Mouse (Mus musculus) gastrocnemius, postnatal 10 days (tissue): ENCODE measurements around the gene Eefsec. TPM values are rescaled to one million over a fixed set of nuclear protein-coding genes. Genes with fewer than 3 reads are reported as not detected.

Source experiments
- DNase-seq: peaks from one replicate; pipeline ENCODE4 v3.0.0; 2021; ENCODE audit warnings: mixed read lengths
- total RNA-seq, 2 experiments: library from RNA; stranded (reverse); gene quantifications; 2 replicates each; pipeline ENCODE4 v1.2.3; 2021

Eefsec gene
- total RNA-seq, 2 experiments from 2014 or later: 9.3 to 10.9 TPM

DNA sequence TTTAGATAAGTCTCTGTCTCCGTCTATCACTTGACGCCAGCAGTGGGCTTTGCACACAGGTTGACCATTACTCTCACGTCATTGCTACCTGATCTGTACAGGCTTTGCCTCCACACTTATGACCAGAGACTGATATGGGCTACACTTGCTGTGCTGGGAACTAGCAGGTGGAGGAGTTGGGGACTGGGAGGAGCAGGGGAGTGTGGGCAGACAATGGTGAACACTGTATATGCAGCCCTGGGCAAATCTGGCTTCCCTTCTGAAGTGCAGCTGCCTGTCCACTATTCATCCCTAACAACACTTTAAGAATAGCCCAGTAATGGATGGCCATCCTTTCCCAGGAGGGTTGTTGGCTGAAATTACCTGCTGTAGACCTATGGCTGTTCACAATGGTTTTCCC lies 103.4 kb downstream of the Eefsec start:
- no peak for DNase-seq

DNA sequence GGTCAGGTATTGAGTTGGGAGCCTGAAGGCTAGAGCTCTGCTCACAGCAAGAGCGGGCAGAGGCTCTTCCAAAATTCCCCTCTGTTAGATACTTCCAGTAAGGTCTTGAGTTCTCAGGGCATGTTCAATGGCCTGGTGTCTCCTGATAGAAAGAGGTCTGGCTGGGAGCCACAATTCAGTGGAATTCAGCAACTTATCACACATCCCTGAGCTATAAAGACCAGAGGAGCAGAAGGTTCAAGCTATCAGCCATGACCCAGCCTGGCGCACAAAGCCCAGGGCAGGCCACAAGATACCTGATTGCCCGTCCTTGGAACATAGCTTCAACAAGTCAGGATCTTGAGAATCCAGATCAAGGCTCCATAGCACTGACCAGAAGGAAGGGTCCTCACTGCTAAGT lies 105.2 kb downstream of the Eefsec start:
- DNase-seq: no peak

DNA sequence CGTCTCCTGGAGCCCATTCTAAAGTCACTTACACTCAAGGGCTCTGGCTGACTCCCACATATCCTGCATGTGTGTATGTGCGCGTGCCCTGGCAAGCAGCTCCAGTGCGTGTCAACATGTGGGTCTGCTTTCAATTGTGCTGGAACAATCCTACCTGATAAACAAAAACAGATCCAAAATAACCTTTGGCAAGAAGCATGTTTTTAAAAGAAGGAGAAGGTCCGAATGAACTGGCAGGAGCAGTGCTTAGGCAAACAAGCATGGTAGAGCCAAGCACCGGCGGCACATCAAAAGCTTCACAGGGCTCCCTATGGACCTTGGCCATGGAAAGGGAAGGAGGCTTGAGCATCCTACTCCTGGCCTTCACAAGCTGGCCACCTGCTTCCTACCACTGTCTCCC lies 105.6 kb downstream of the Eefsec start:
- DNase-seq: no peak

DNA sequence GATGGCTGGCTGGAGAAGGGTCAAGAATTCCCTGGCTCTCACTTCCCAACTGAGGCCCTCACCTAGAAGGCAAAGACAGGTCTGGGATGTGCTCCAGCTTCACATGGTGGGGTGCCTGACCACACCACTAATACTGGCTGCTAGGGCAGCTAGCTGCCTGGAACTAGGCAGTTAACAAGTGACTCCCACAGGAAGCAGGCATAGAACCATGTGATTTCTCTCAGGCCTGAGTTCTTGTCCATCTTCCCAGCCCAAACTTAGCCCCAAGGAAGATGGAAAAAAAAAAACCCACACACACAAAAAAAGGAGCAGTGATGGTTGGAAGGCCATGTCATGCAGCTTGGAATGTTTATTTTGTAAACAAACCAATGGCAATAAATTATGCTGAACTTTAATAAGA lies 117.0 kb downstream of the Eefsec start:
- no peak for DNase-seq

DNA sequence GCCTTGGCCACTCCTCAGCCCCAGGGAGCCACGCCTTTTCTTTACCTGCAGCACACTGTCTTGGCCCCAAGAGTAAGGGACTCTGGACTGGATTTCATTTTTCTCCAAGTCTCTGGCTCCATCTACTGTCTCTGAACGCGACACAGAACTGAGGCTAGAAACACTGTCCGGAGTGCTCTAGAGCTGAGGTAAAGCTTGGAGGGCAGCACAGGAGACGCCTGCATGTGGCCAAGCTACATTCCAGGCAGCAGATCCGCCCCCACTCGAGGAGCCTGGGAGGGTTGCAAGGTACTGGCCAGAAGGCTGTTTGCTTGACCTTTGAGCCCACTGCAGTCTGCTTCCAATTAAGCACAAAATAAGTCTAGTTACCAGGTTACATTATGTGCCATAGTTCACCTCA lies 124.5 kb downstream of the Eefsec start:
- no peak for DNase-seq

DNA sequence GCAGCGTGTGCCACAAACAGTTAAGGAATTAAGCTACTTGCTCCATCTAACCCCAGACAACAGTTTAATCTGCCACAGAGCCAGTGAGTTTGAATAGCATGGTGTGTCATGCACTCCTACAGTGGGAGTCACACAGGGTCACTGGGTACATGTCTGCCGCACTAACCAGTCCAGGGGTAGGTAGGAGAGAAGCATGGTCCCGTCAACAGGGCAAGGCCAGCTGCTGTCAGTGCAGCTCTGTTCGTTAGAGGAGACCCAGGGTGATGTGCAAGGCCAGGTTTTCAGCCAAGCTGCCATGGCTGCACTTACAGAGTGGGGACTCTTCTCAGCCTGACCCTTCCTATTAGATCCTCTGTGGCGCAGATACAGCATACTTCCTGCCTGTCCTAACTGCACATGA lies 125.1 kb downstream of the Eefsec start:
- no peak for DNase-seq

DNA sequence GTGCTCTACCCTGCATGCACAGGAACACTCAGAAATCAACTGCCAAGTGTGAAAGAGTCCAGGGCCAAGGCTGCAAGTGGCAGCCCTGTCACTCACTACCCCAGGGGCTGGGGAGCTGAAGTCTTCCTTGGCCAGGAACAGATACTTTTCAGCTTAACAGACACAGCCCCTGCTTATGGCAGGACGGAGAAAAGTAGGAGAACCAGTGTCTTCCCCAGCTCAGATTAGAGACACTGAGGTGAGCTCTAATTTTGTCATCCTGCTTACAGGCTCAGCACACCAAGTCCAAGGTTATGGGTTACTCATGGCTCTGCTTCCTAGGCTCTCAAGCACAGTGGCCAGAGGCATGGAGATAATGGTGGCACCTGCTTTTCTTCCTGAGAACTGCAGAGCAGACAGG lies 126.6 kb downstream of the Eefsec start:
- no peak for DNase-seq

DNA sequence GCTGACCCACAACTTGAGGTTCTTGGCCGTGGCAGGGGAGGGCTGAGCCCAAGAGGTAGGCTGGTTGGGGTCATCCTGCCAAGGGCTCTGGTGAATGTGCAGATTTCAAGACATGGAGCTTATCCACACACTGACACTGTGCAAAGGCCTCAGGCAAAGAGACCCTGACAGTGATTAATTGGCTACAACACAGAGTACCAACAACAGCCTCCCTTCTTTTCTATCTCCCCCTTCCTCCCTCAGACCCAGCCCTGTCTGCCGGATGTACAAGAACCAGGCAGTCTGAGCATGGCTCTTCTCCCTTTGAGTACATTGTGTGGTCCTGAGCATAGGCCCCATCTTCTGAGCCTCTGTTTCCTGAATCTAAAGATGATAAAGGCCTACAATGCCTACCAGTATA lies 131.0 kb downstream of the Eefsec start:
- DNase-seq: no peak

DNA sequence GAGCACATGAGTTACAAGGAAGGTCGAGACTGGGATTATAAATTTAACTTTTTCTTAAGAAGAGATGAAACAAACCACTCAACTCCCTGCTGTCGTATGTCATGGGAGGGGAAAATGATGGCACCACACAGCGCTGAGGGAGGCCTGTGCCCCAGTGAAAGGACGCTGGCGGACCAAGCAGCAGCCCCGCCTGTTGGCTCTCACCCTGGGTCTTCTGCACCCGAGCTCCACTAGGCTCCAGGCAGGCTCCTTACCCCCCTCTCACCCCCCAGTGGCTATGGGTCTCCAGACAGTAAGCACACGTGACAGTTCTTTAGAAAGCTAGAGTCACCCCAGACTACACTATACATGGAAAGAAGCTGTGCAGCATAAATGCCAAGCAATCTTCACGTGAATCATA lies 132.4 kb downstream of the Eefsec start:
- no peak for DNase-seq

DNA sequence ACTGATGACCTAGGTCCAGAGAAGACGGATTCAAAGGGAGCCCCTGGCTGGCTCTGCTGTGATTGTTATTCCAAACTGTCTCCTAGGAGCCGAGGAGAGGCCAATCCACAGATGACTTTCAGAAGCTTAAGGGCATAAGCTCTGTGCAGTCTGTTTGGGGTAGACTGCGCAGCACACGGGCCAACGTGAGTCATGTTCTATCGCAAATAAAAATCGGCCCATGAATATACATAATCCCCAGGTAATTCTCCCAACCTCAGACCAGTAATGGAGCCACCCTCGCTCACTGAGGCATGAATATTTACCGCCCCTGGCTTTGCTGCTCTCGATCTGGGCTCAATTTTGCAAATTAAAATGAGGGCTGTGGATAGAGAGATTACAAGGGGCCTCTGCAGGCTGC lies 134.7 kb downstream of the Eefsec start:
- no peak for DNase-seq

DNA sequence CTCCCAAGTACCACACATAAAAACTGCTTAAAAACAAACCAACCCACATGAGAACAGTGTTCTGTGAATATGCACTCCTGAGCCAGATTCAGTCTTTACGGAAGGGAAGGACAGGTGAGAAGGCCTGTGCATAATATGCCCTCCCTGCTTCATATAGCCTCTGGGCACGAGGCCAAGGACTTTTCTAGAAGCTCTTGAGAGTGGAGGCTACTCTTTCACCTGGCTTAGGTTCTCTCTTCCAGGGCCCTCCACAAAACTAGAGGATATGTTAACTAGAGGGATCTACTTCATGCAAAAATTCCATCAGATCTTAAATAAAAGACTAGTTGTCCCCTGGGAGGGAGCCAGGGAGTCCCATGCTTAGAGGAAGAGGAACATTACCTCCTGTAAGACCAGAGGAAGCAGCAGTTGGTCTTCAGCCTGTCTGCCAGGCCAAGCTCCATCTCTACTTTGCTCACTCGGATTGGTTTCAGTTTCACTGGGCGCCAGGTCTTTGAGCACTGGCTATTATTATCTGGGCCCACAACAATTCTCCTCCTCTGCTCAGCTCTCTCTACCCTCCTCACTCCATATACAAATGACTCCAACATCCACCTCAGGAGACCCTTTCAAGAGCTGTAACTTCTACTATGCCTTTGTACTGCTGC lies 140.1 kb downstream of the Eefsec start:
- DNase-seq: no peak

DNA sequence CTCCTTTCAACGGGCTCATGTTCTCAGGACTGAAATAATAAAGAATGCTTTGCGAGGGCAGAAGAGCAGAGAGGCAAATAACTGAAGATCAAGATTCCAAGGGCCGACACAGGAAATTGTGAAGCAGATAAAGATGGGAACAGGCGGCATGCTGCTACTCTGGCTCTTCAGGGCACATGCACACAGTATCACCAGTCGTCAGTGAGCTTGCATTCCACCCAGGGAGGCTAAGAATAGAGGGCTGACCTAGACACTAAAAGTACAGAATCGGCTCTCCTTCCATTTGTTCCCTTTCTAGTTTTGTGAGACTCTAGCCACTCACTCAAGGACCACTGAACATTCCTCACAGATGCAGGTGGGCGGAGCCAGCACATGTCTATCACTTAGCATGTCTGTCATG lies 145.1 kb downstream of the Eefsec start:
- DNase-seq: no peak

DNA sequence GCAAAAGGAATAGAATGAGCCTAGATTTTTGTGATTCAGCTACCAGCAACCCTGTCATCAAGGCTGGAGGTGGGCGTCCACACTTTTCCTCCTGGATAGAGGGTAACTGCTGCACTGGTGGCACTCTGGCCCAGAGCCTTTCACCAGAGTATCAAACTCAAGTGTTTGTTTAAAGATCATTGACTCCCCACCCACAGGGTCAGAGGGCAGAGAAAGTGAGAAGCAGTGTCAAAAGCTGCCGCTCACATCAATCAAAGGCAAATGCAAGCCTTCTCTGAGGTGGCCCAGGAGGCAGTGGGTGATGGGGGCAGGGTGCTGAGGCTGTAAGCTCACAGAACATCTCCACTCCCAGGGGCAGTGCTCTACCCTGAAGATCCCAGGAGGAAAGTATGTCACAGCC lies 146.8 kb downstream of the Eefsec start:
- DNase-seq: no peak

DNA sequence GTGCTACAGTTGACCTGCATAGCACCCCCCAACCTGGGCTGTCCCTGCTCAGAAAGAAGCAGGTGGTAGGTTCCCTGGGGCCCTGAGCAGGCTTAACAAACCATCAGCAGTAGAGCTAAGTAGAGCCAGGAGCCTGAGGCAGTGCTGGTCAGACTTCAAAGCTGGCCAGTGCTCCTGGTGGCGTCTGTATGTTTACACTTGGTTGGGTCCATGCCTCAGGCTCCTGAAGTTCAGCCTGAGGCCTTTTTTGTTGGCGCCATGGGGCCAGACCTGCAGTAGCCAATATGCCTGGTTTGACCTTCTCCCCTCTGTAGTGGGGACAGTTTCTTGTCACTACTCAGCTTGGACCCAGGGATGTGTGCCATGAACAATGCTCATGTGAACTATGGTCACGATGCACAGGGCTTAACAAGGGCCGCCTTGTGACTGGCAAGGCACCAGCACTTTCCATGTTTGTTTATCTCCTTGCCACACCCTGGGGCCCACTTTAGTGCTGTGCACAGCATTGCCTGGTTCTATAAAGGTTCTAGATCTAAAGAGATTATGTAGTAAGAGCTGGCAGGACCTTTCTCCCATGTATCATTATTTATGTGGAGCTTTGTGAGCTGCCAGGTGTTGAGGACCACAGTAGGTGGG lies 153.9 kb downstream of the Eefsec start:
- DNase-seq: no peak

DNA sequence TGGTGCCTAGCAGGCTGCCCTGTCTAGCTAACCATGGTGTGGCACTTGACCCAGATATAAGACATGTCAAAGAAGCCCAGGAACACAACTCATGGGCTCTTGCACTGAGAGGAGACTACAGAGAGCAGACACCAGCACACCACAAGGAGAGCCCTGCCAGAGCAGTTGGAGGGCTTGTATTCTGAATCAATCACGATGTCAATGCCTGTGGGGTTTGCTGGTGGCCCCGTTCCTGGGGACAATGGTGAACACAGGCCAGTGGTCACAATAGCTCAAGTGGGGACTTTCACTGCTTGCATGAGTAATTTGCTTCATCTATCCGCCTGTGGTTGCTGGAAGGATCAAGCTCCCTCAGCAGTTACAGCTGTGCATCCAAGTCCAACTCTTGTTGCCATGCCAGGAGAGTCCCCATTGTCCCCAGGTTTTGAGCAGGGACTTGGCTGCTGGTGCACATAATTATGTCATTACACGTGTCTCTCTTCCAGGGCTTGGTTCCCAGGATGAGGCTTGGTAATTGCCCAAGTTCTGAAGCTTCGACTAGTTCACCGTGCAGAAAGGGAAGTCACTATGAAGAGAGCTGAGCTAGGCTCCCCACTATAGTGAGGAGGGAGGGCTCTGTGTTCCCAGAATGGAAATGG lies 156.1 kb downstream of the Eefsec start:
- DNase-seq: peak; percentile 37

DNA sequence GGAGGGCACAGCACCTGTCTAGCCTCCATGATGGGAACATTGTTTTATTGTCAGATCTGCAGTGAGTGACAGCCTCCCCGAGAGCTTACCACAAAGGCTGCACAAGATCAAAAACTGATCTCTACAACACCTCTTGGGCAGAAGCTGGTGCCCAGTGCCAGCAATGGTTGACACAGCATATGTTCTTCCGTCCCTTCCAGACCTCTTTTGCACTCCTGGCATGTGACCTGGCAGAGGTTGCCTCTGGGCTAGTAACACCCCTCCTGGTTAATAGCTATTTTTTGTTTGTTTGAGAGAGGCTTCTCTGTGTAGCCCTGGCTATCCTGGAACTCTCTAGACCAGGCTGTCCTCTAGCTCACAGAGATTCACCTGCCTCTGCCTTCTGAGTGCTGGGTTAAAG lies 168.2 kb downstream of the Eefsec start:
- no peak for DNase-seq

DNA sequence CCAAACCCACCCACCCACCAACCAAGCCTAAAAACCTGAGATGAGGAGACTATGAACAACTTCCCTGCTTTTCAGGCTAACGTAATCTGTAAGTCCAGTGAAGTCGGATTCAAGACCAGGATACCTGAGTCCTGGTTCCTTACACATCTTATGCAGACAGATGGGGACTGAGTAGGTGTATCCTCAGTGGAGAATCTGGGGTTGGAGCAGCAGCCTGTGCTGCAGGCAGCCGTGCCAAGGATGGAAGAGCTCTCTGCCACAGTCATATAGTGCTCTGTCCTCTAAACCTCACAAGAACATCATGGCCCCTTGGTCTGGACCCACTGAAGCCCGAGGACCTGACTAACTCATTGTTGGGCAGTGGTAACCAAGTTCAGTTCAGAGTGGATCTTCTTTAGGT lies 169.1 kb downstream of the Eefsec start:
- no peak for DNase-seq

DNA sequence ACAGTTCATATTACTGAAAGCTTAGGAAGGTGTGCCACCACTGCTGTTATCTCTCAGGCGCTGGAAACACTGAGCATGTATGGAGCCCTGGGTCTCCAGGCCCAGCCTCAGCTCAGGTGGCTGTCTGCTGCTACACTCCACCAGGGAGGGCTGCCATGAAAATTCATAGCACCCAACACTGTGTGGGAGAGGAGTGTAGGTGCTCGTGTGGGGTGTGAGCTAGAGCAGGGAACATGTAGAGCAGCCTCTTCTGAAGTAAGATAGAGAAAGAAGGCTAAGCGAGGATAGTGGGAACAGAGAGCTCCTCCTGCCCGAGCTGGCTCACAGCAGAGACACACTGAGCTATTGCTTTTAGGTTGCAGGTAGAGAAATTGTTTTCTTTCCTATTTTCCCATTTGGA lies 170.1 kb downstream of the Eefsec start:
- no peak for DNase-seq

DNA sequence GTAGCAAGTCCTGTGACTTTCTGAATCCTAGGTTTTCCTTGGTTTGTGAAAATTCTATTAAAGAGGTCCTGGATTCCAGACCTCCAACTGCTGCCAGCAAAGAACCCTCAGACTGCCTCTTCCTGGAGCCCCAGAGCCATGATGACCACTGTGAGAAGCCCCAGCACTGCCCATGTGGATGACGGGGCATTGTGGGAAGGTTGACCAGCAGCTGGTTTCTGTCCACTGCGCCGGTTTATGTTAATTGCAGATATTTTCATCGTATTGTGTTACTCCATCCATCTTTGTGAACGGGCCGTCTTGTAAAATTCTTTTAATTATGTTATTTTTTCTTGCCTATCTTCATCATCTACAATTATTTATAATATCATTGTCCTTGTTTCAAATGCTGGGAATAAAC lies 171.7 kb downstream of the Eefsec start:
- DNase-seq: no peak

DNA sequence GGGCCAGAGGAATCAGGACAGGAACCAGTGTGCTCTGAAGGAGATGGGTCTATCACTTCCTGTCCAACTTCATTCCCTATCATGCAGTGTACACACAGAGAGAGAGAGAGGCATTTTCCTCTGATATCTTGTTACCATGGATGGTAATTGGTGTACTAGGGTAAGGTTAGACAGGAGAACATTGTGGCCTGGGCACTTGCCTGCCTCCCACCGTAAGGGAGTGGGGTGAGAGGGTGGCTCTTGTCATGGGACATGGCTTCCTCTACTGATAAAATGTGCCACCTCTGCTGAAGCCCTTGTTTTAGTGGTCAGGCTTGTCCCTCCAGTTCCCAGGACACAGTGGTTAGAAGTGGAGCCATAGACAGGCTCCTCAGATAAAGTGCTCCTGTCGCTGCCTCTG lies 178.4 kb downstream of the Eefsec start:
- DNase-seq: no peak

DNA sequence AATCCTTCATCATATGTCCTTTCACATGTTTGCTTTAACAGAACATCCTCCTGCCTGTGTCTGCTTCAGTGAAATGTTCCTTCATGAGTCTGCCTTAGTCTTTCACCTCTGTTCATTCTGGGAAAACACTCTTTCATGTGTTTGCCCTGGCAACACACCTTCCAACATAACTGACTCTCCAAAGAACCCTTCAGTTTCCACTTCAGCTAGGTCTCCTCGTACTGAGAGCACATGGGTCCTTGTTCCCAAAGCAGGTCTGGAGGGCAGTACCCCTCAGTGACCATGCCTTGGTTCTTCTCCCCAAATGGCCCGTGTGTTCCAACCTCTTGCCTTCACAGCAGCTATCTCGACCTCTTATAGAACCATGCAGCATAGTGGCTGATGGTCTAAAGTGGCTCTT lies 179.3 kb downstream of the Eefsec start:
- no peak for DNase-seq

DNA sequence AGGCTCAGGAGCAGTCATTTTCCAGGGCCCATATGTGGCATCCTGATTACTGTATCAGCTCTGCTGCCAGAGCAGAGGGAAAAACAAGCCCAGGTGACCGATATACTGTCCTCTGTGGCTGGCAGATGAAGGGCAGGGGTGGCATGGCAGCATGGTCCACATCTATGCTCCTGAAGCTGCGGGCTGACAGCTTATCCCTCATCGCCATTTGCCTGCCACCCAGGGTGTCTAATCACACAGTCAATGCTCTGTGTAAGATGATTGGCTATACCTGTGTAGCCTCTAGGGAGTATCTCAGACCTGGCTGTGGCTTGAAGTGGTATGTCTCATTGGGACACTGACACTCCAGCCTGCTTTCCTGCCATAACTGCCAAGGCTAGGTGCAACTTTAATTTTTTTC lies 180.3 kb downstream of the Eefsec start:
- no peak for DNase-seq

DNA sequence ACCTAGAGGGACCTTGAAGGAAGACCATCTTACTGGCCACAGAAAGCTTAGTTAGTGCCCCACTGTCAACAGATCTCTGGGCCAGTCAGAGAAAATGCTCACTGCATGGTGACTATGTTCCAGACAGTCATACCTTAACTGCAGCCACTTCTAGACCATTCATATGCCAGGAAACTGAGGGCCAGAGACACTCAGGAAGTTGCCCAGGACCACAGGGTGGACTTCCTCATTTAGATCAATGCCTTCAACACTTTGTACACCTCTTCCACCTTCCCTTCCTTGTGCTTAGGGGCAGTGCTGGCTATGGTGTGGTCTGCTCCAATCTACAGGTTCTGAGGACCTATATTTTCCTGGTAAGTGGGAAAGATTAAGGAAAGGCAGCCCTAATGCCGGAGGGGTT lies 181.0 kb downstream of the Eefsec start:
- no peak for DNase-seq

DNA sequence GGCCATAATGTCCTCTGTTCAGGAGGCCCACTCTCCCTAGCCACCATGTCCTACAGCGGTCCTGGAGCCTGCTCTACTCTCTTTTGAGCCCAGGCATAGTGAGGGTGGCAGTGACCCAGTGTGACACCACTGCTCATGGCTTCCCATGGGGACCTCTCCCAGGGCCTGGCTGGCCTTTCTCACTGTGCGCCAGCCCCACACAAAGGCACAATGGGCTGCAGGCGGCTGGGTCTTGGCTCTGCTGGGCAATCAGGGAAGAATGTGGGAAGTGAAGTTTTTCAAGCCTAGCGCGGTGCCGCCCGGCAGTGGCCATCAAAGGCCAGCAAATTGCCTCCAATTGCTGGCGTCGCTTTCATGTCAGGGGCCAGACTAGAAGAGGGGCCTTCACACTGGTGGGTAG lies 184.2 kb downstream of the Eefsec start:
- DNase-seq: no peak
